ENCODE assay signal across 8 mouse cellular contexts in genomic region chr5:64289202-64290060, GRCm38 (mm10).
DNase-seq lines count a peak whose midpoint lies in the region; ATAC-seq lines count a peak whose summit lies in the region.

No protein-coding gene starts in this region.

- no peak overlapping the region for H3K9ac ChIP-seq in lung, embryonic 15.5 days

- no peaks in the 10 kb centered on the region for H3K27me3 ChIP-seq in hindbrain, embryonic 10.5 days (ENCODE audit: insufficient read depth, poor library complexity, severe bottlenecking)
- H3K27me3 ChIP-seq in lung, embryonic 15.5 days: no peaks in the 10 kb centered on the region

- H3K4me2 ChIP-seq in lung, embryonic 15.5 days: no peak overlapping the region

- peak; percentile 75 for DNase-seq in MN1 (ENCODE audit: low spot score)
- peak; percentile 72 to 77 for DNase-seq in cerebellum, adult 18-20 months
- DNase-seq in forelimb bud, embryonic 11.5 days (ENCODE audit: low read depth, low spot score): peak; percentile 70
- DNase-seq in hindbrain, embryonic 10.5 days (ENCODE audit: low spot score): peak; percentile 65
- peak; percentile 79 for DNase-seq in layer of hippocampus, adult 9-10 months (ENCODE audit: low spot score)
- DNase-seq in ovary, postnatal 14 days (ENCODE audit: low spot score): peak; percentile 79
- peak; percentile 71 for DNase-seq in thymus, postnatal 0 days (ENCODE audit: low spot score)

- H3K9me3 ChIP-seq in hindbrain, embryonic 10.5 days: no peaks in the 10 kb centered on the region
- H3K9me3 ChIP-seq in lung, embryonic 15.5 days: no peaks in the 10 kb centered on the region

- ATAC-seq in lung, embryonic 15.5 days (ENCODE audit: borderline replicate concordance, extremely low read depth, low FRiP score, low TSS enrichment): peak; percentile 77; the same call in 1 of the 2 replicates

- 68% methylated on average over 5 of the region's 5 CpGs for WGBS in hindbrain, embryonic 10.5 days
- 51% methylated on average over 5 of the region's 5 CpGs for WGBS in lung, embryonic 15.5 days

- H3K4me3 ChIP-seq in hindbrain, embryonic 10.5 days: no peak overlapping the region
- no peak overlapping the region for H3K4me3 ChIP-seq in lung, embryonic 15.5 days

- H3K27ac ChIP-seq in hindbrain, embryonic 10.5 days: peak overlapping the region; percentile 56; the same call in 1 of the 2 replicates
- H3K27ac ChIP-seq in lung, embryonic 15.5 days: no peak overlapping the region

- 0 out of 2 replicates have a peak, but pooled peaks cover 3% of the 10 kb centered on the region for H3K4me1 ChIP-seq in hindbrain, embryonic 10.5 days (replicated peaks)
- H3K4me1 ChIP-seq in lung, embryonic 15.5 days: peaks cover 10% of the 10 kb centered on the region

- peaks cover 41% of the 10 kb centered on the region for H3K36me3 ChIP-seq in hindbrain, embryonic 10.5 days
- peaks cover 29% of the 10 kb centered on the region for H3K36me3 ChIP-seq in lung, embryonic 15.5 days
